In genomic region chr16:33681661-33682060, GRCm38 (mm10) we compare ENCODE assay signal across 26 mouse cellular contexts. TPM values are rescaled to one million over a fixed set of nuclear protein-coding genes. Genes with fewer than 3 reads are reported as not detected.
DNase-seq lines count a peak whose midpoint lies in the region; ATAC-seq and TF ChIP-seq lines count a peak whose summit lies in the region.
"Had no signal": no experiment of that assay in that cellular context is flagged by ENCODE, and none has a peak within 500 bp of the region (broad histone marks: within the 10 kb centered on the region; RNA-seq: fewer than 3 reads in every experiment).

No protein-coding gene starts in this region.

- TF ChIP-seq RAD21 in CH12.LX (IDR thresholded peaks at IDR 0.05; ENCODE audit: low read depth, low read length): no peak

- no peak overlapping the region for H3K4me2 ChIP-seq in heart, postnatal 0 days (ENCODE audit: low read depth, low read length)
- H3K4me2 ChIP-seq in lung, postnatal 0 days (replicated peaks; ENCODE audit: low read depth, low read length): no peak overlapping the region
- H3K4me2 ChIP-seq in CH12.LX (ENCODE audit: insufficient read depth, low read depth, poor library complexity, severe bottlenecking): no peak overlapping the region
- H3K4me2 ChIP-seq: embryonic facial prominence, embryonic 13.5 days; forebrain, embryonic 13.5 days; heart, embryonic 13.5 days; hindbrain, embryonic 12.5 days; intestine, embryonic 15.5 days had no signal

- peak overlapping the region; percentile 96 for H3K27ac ChIP-seq in gastrocnemius, adult 2 months
- peak overlapping the region; percentile 72 for H3K27ac ChIP-seq in heart, postnatal 0 days (ENCODE audit: low read depth)
- 0 out of 2 replicates have a peak overlapping the region, but pooled peaks have one; percentile 62 for H3K27ac ChIP-seq in lung, postnatal 0 days (ENCODE audit: low read length)
- H3K27ac ChIP-seq in CH12.LX (ENCODE audit: insufficient read depth, low read depth): no peak overlapping the region
- H3K27ac ChIP-seq: embryonic facial prominence, embryonic 10.5 days; embryonic facial prominence, embryonic 13.5 days; forebrain, embryonic 13.5 days; heart, embryonic 13.5 days; hindbrain, embryonic 12.5 days; intestine, embryonic 15.5 days had no signal

- dilution Hi-C loops in CH12.LX (cut with MboI; ENCODE audit: extremely low pct_ligation_motif_present, extremely low pct_unique_long_range_greater_than_20kb, low sequenced_read_pairs): no loop called here

- no peaks in the 10 kb centered on the region for H3K27me3 ChIP-seq in heart, postnatal 0 days (ENCODE audit: control insufficient read depth, insufficient read depth, low read length)
- H3K27me3 ChIP-seq in lung, postnatal 0 days (replicated peaks; ENCODE audit: insufficient read depth, low read length): no peaks in the 10 kb centered on the region
- no peaks in the 10 kb centered on the region for H3K27me3 ChIP-seq in CH12.LX (replicated peaks)
- H3K27me3 ChIP-seq: embryonic facial prominence, embryonic 13.5 days; forebrain, embryonic 13.5 days; heart, embryonic 13.5 days; intestine, embryonic 15.5 days had no signal

- no peak for TF ChIP-seq CTCF in gastrocnemius, adult 2 months (IDR thresholded peaks at IDR 0.05)
- TF ChIP-seq CTCF in heart, postnatal 0 days (IDR thresholded peaks at IDR 0.05; ENCODE audit: low read depth): no peak
- no peak for TF ChIP-seq CTCF in lung, postnatal 0 days (IDR thresholded peaks at IDR 0.05)
- TF ChIP-seq CTCF in CH12.LX (conservative IDR thresholded peaks at IDR 0.05 in 1 of 2, IDR thresholded peaks at IDR 0.05 in 1 of 2; ENCODE audit: low read depth in 2 of 2, low read length in 2 of 2): no peak

- no peaks in the 10 kb centered on the region for H3K9me3 ChIP-seq in heart, postnatal 0 days (replicated peaks; ENCODE audit: control insufficient read depth, low read length)
- H3K9me3 ChIP-seq in lung, postnatal 0 days (ENCODE audit: low read length): no peaks in the 10 kb centered on the region
- peaks cover 6% of the 10 kb centered on the region for H3K9me3 ChIP-seq in CH12.LX (replicated peaks; ENCODE audit: low read length)
- H3K9me3 ChIP-seq: embryonic facial prominence, embryonic 10.5 days; embryonic facial prominence, embryonic 13.5 days; forebrain, embryonic 13.5 days; hindbrain, embryonic 12.5 days; intestine, embryonic 15.5 days had no signal

- intact Hi-C loops in gastrocnemius, adult 2 months (cut with DNase I): no loop called here
- intact Hi-C loops in heart, postnatal 36 days (cut with DNase I): no loop called here

- in situ Hi-C loops in CH12.LX (cut with MboI; ENCODE audit: low pct_ligation_motif_present, low pct_unique_long_range_greater_than_20kb, low sequenced_read_pairs): loop anchor here (5.0 kb wide), 1 partner anchor 56 kb away; no protein-coding TSS in a partner anchor

- ATAC-seq in heart, postnatal 0 days (ENCODE audit: insufficient read depth, low read depth): no peak
- ATAC-seq in lung, postnatal 0 days: no peak
- ATAC-seq: forebrain, embryonic 13.5 days; forebrain, embryonic 16.5 days; hindbrain, embryonic 16.5 days; intestine, embryonic 15.5 days had no signal

- no peak overlapping the region for H3K9ac ChIP-seq in heart, postnatal 0 days (replicated peaks; ENCODE audit: low read depth, low read length)
- no peak overlapping the region for H3K9ac ChIP-seq in lung, postnatal 0 days (replicated peaks; ENCODE audit: low read depth)
- no peak overlapping the region for H3K9ac ChIP-seq in CH12.LX (ENCODE audit: insufficient read depth, low read depth)
- H3K9ac ChIP-seq: embryonic facial prominence, embryonic 13.5 days; forebrain, embryonic 13.5 days; heart, embryonic 13.5 days; hindbrain, embryonic 12.5 days; intestine, embryonic 15.5 days had no signal

- no peak for TF ChIP-seq EP300 in heart, postnatal 0 days (IDR thresholded peaks at IDR 0.05; ENCODE audit: low read depth)
- no peak for TF ChIP-seq EP300 in lung, postnatal 0 days (IDR thresholded peaks at IDR 0.05)
- no peak for TF ChIP-seq EP300 in CH12.LX (IDR thresholded peaks at IDR 0.05; ENCODE audit: low read length)

- TF ChIP-seq POLR2A in CH12.LX (IDR thresholded peaks at IDR 0.05; ENCODE audit: low read depth, low read length): no peak

- H3K79me2 ChIP-seq in CH12.LX (replicated peaks; ENCODE audit: control insufficient read depth, extremely low read depth, insufficient read depth, poor library complexity, severe bottlenecking): peaks cover 23% of the 10 kb centered on the region

- H3K36me3 ChIP-seq in heart, postnatal 0 days (replicated peaks; ENCODE audit: control insufficient read depth, insufficient read depth, low read length): no peaks in the 10 kb centered on the region
- H3K36me3 ChIP-seq in lung, postnatal 0 days (ENCODE audit: insufficient read depth, low read length): no peaks in the 10 kb centered on the region
- H3K36me3 ChIP-seq in CH12.LX (replicated peaks in 1 of 2; ENCODE audit: control insufficient read depth in 1 of 2, insufficient read depth in 1 of 2, low read length in 1 of 2): peaks cover 0 to 5% of the 10 kb centered on the region in 2 experiments
- H3K36me3 ChIP-seq: embryonic facial prominence, embryonic 10.5 days; embryonic facial prominence, embryonic 13.5 days; heart, embryonic 13.5 days; hindbrain, embryonic 12.5 days; intestine, embryonic 15.5 days had no signal

- peaks cover 22% of the 10 kb centered on the region for H3K4me1 ChIP-seq in heart, postnatal 0 days (ENCODE audit: control insufficient read depth, insufficient read depth)
- H3K4me1 ChIP-seq in lung, postnatal 0 days (ENCODE audit: insufficient read depth, low read depth, low read length): peaks cover 13% of the 10 kb centered on the region; the same call in 1 of the 2 replicates
- peaks cover 27 to 53% of the 10 kb centered on the region in 2 experiments for H3K4me1 ChIP-seq in CH12.LX (ENCODE audit: control insufficient read depth in 1 of 2, insufficient read depth in 2 of 2)

- H3K4me3 ChIP-seq in gastrocnemius, adult 2 months: no peak overlapping the region
- H3K4me3 ChIP-seq in heart, postnatal 0 days (ENCODE audit: low read depth, low read length): no peak overlapping the region
- H3K4me3 ChIP-seq in lung, postnatal 0 days (ENCODE audit: low read depth, low read length): no peak overlapping the region
- H3K4me3 ChIP-seq in CH12.LX (replicated peaks in 1 of 3; ENCODE audit: low read depth in 2 of 3, low read length in 2 of 3, poor library complexity in 1 of 3): no peak overlapping the region
- H3K4me3 ChIP-seq: embryonic facial prominence, embryonic 10.5 days; embryonic facial prominence, embryonic 13.5 days; erythroblast, embryonic 14.5 days; forebrain, embryonic 13.5 days; heart, embryonic 13.5 days; hindbrain, embryonic 12.5 days; intestine, embryonic 15.5 days had no signal

- no peak for DNase-seq in gastrocnemius, adult 2 months
- no peak for DNase-seq in gastrocnemius, postnatal 10 days
- no peak for DNase-seq in heart, postnatal 0 days (ENCODE audit: low spot score)
- DNase-seq in heart, postnatal 36 days: no peak
- no peak for DNase-seq in lung, postnatal 0 days (ENCODE audit: low spot score)
- no peak for DNase-seq in lung, postnatal 10 days
- no peak for DNase-seq in CH12.LX (ENCODE audit: extremely low read depth)
- no peak for DNase-seq in left cerebral cortex, adult 11 months (ENCODE audit: low spot score)
- DNase-seq: adrenal gland, adult 2 months; adrenal gland, postnatal 14 days; B cell, adult 2 months; cerebellum, adult 11-12 months; cerebellum, adult 8-10 months; cerebellum, postnatal 36 days; embryo, embryonic 11 days; gastrocnemius, postnatal 36 days; kidney, adult 11 months had no signal

TF ChIP-seq in CH12.LX, 34 proteins besides CTCF, POLR2A, EP300 and RAD21:
- TF ChIP-seq KAT2A (IDR thresholded peaks at IDR 0.05; ENCODE audit: insufficient replicate concordance, low read length) (0 out of 2 replicates have a peak, but pooled peaks have one; percentile 19), E2F4 (IDR thresholded peaks at IDR 0.05; ENCODE audit: insufficient replicate concordance, low read depth, low read length) (no peak)

RNA-seq across cellular contexts. Expression of gene Heg1, which starts 2.5 kb away (rescaled TPM):
- 10 to 100 TPM; 30.4 to 43.3 TPM for total RNA-seq in gastrocnemius, adult 2 months (2021)
- 10 to 100 TPM; 54.7 to 72.6 TPM for total RNA-seq in gastrocnemius, postnatal 10 days (2021)
- 93.7 and 94.2 TPM in 2 replicates for total RNA-seq in heart, postnatal 0 days (2014; rRNA removed; ENCODE audit: low replicate concordance)
- 24.5 and 28.7 TPM in 2 replicates for polyA plus RNA-seq in heart, postnatal 0 days (2015; fragmentation: Nextera tagmentation; extraction: Ambion mirVana)
- total RNA-seq in heart, postnatal 36 days (2021): 100 to 1,000 TPM; 136 to 157 TPM
- 33.5 and 36.2 TPM in 2 replicates for polyA plus RNA-seq in lung, postnatal 0 days (2015; fragmentation: Nextera tagmentation; extraction: Ambion mirVana)
- total RNA-seq in CH12.LX (2012; rRNA removed) (52.3 and 77.1 TPM in 2 replicates), CH12.LX (2014; rRNA removed) (33.5 and 40.8 TPM in 2 replicates)
- polyA plus RNA-seq in CH12.LX (2012; ENCODE audit: insufficient read length, low read depth): 49.2 and 67.2 TPM in 2 replicates
